Mouse (Mus musculus) C2C12 (cell line): ENCODE measurements around the gene Ctdnep1. TPM values are rescaled to one million over a fixed set of nuclear protein-coding genes. Genes with fewer than 3 reads are reported as not detected.

Source experiments
- H3K27me3 ChIP-seq: one replicate; pipeline ENCODE4 v1.6.1; 2011; ENCODE audit not compliant: control insufficient read depth, insufficient read depth, insufficient read length
- H3K36me3 ChIP-seq: one replicate; pipeline ENCODE4 v1.6.1; 2011; ENCODE audit not compliant: control insufficient read depth, insufficient read depth
- H3K4me3 ChIP-seq: one replicate; pipeline ENCODE4 v1.5.1; 2011; ENCODE audit warnings: mild to moderate bottlenecking, control low read depth; ENCODE audit not compliant: poor library complexity, insufficient read depth, severe bottlenecking
- H3K79me2 ChIP-seq: one replicate; pipeline ENCODE4 v1.6.1; 2011; ENCODE audit not compliant: control insufficient read depth, insufficient read depth
- H3K79me3 ChIP-seq: one replicate; pipeline ENCODE4 v1.6.1; 2011; ENCODE audit warnings: low read depth, control low read depth
- H3ac ChIP-seq: one replicate; pipeline ENCODE3; 2011; ENCODE audit warnings: low read depth; ENCODE audit not compliant: control insufficient read depth, insufficient read length
- CEBPB ChIP-seq: IDR thresholded peaks from one replicate; pipeline ENCODE4 v1.6.1; 2011; ENCODE audit warnings: low read depth, mild to moderate bottlenecking, control low read depth, moderate library complexity
- CTCF ChIP-seq: IDR thresholded peaks from one replicate; pipeline ENCODE4 v1.5.1; 2011; ENCODE audit not compliant: control insufficient read depth, insufficient read depth, insufficient read length
- FOSL1 ChIP-seq: IDR thresholded peaks from one replicate; pipeline ENCODE4 v1.8.0; 2011; ENCODE audit warnings: mild to moderate bottlenecking, low read length; ENCODE audit not compliant: poor library complexity, insufficient read depth, severe bottlenecking
- MAX ChIP-seq: IDR thresholded peaks from one replicate; pipeline ENCODE4 v1.6.1; 2011; ENCODE audit warnings: mild to moderate bottlenecking, control low read depth
- MYOD1 ChIP-seq: IDR thresholded peaks from one replicate; pipeline ENCODE4 v1.6.1; 2011; ENCODE audit warnings: low read depth; ENCODE audit not compliant: control insufficient read depth, insufficient read length
- MYOG ChIP-seq: IDR thresholded peaks from one replicate; pipeline ENCODE4 v1.6.1; 2011; ENCODE audit not compliant: control insufficient read depth, insufficient read length; ENCODE audit errors: extremely low read depth
- USF1 ChIP-seq: IDR thresholded peaks from one replicate; pipeline ENCODE4 v1.6.1; 2011; ENCODE audit warnings: low read depth, mild to moderate bottlenecking, control low read depth, moderate library complexity
- polyA plus RNA-seq: library from polyadenylated mRNA; unstranded; fragments of >200 nt; fragmentation: generic; extraction: Trizol; gene quantifications from one replicate; pipeline ENCODE4 v1.2.1, GENCODE M21; 2012; ENCODE audit warnings: missing spikeins

Ctdnep1 gene
- polyA plus RNA-seq, 1 experiment: 141 TPM

GRCm38 (mm10) chr11:69939181-69939580 is 41.8 kb upstream of the Ctdnep1 start:
- H3K27me3 ChIP-seq: peaks cover 61% of the 10 kb centered on the region
- TF ChIP-seq CEBPB: no peak
- TF ChIP-seq MAX: no peak
- TF ChIP-seq USF1: no peak
- TF ChIP-seq FOSL1: no peak
- TF ChIP-seq CTCF: no peak
- no peak for TF ChIP-seq MYOD1
- TF ChIP-seq MYOG: no peak
- no peak overlapping the region for H3K4me3 ChIP-seq
- no peaks in the 10 kb centered on the region for H3K36me3 ChIP-seq
- H3ac ChIP-seq: no peak overlapping the region
- no peaks in the 10 kb centered on the region for H3K79me3 ChIP-seq
- no peaks in the 10 kb centered on the region for H3K79me2 ChIP-seq

- Histone ChIP-seq H3K4me3 (no peak overlapping the region), H3K79me3 (no peaks in the 10 kb centered on the region), H3K36me3 (no peaks in the 10 kb centered on the region), H3ac (no peak overlapping the region), H3K79me2 (no peaks in the 10 kb centered on the region), H3K27me3 (peaks cover 61% of the 10 kb centered on the region)
- TF ChIP-seq CTCF: no peak
- TF ChIP-seq USF1: no peak
Measured at GRCm38 (mm10) chr11:69939731-69940130, 41.2 kb upstream of the Ctdnep1 start.

GRCm38 (mm10) chr11:69940962-69941361 is 40.0 kb upstream of the Ctdnep1 start:
- Histone ChIP-seq H3K27me3 (peaks cover 52% of the 10 kb centered on the region), H3K36me3 (no peaks in the 10 kb centered on the region), H3K79me2 (no peaks in the 10 kb centered on the region), H3ac (no peak overlapping the region), H3K79me3 (no peaks in the 10 kb centered on the region), H3K4me3 (no peak overlapping the region)
- TF ChIP-seq USF1 (no peak), FOSL1 (no peak), MYOD1 (no peak), MYOG (no peak), CTCF (no peak), CEBPB (no peak), MAX (no peak)

- Histone ChIP-seq H3ac (no peak overlapping the region), H3K36me3 (no peaks in the 10 kb centered on the region), H3K4me3 (no peak overlapping the region), H3K27me3 (peaks cover 16% of the 10 kb centered on the region), H3K79me3 (no peaks in the 10 kb centered on the region), H3K79me2 (no peaks in the 10 kb centered on the region)
- TF ChIP-seq USF1 (no peak), FOSL1 (no peak)
Measured at GRCm38 (mm10) chr11:69945216-69945615, 35.7 kb upstream of the Ctdnep1 start.

GRCm38 (mm10) chr11:69945997-69946891 is 34.7 kb upstream of the Ctdnep1 start:
- H3ac ChIP-seq: no peak overlapping the region
- H3K4me3 ChIP-seq: no peak overlapping the region
- no peaks in the 10 kb centered on the region for H3K36me3 ChIP-seq
- H3K79me3 ChIP-seq: no peaks in the 10 kb centered on the region
- no peak for TF ChIP-seq CTCF
- no peak for TF ChIP-seq MYOG
- no peak for TF ChIP-seq MYOD1
- TF ChIP-seq CEBPB: no peak
- no peak for TF ChIP-seq USF1
- no peak for TF ChIP-seq FOSL1
- no peak for TF ChIP-seq MAX
- peaks cover 9% of the 10 kb centered on the region for H3K27me3 ChIP-seq
- H3K79me2 ChIP-seq: no peaks in the 10 kb centered on the region

- Histone ChIP-seq H3K27me3 (peaks cover 8% of the 10 kb centered on the region), H3K36me3 (no peaks in the 10 kb centered on the region), H3K79me2 (no peaks in the 10 kb centered on the region), H3ac (no peak overlapping the region), H3K79me3 (no peaks in the 10 kb centered on the region), H3K4me3 (no peak overlapping the region)
- TF ChIP-seq MYOD1 (no peak), CEBPB (no peak), USF1 (no peak), FOSL1 (no peak), MYOG (no peak), MAX (no peak), CTCF (no peak)
Measured at GRCm38 (mm10) chr11:69947337-69948065, 33.5 kb upstream of the Ctdnep1 start.
